Mouse (Mus musculus) liver, embryonic 14.5 days (tissue): Measurements from ENCODE around the gene Klhl7.

Experiments used
- CTCF ChIP-seq: IDR thresholded peaks from 2 replicates; pipeline ENCODE4 v1.5.1; 2016; ENCODE audit warnings: antibody characterized with exemption, low read depth, control low read depth
- EP300 ChIP-seq: IDR thresholded peaks from 2 replicates; pipeline ENCODE4 v1.6.1; 2016; ENCODE audit warnings: antibody characterized with exemption, low read depth

DNA sequence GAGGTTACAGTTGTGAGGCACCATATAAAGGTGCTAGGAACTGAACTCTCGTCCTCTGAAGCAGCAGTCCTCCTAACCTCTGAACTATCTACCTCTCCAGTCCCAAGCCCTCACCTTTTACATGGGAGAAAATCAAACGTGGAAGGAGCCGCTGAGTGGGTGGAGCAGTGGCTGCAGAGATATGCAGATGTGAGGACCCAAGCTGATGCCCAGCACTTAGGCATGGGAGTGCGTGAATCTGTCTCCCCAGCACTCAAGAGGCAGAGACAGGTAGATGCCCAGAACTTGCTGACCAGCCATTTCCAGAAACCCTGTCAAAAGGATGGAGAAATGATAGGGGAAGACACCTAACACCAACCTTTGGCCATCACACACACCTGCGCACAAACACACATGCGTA, 82.7 kb downstream of the Klhl7 start:
- TF ChIP-seq CTCF = no peak
- TF ChIP-seq EP300 = no peak
